Mouse (Mus musculus) heart, adult 10 weeks (tissue): ENCODE measurements around the gene Ttc8. TPM values are rescaled to one million over a fixed set of nuclear protein-coding genes. Genes with fewer than 3 reads are reported as not detected.

Experiments
- polyA plus RNA-seq: library from polyadenylated mRNA; stranded (reverse); fragments of 350-450 nt; fragmentation: Illumina TruSeq; extraction: RNeasy Lipid Tissue Mini Kit (QIAGEN cat#74804); gene quantifications from one replicate; pipeline ENCODE4 v1.2.3, GENCODE M21; 2014; ENCODE audit warnings: low read depth, low replicate concordance

Gene Ttc8
- 6.5 TPM for polyA plus RNA-seq

GRCm38 (mm10) chr12:98920194-98920991, at the start of gene Ttc8:
Ttc8 (plus strand) TSS chr12:98920574.

GRCm38 (mm10) chr12:98900881-98901801, 19.2 kb upstream of the Ttc8 start, which contains the start of gene Eml5:
Eml5 (minus strand) TSS chr12:98901484.

Other genes starting within 250 kb of the Ttc8 start
- gene Ptpn21, start 183.2 kb upstream of the Ttc8 start, polyA plus RNA-seq, result 18.4 TPM
- 66.6 TPM for gene Zc3h14, start 173.6 kb upstream of the Ttc8 start, polyA plus RNA-seq
- 6.4 TPM for gene Eml5, start 19.1 kb upstream of the Ttc8 start, polyA plus RNA-seq